Mouse (Mus musculus): ENCODE results near the gene Rps18.
"Not testable (repeated sequence)": the region's sequence is repeated elsewhere in the genome, so short reads cannot be mapped to it uniquely, and the experiment has no call there.

Rps18 gene

GRCm38 (mm10) chr17:33955555-33956214 lies at the start of gene Rps18, which contains the start of gene Vps52:
TSS of gene Rps18 (minus strand) at chr17:33956001.
TSS of gene Vps52 (plus strand) at chr17:33955812.
- peak; percentile 98 for DNase-seq (ENCODE audit: low read depth, low spot score)

- DNase-seq (ENCODE audit: low read depth, low spot score): no peak
Observed at GRCm38 (mm10) chr17:34003426-34003825, 47.6 kb upstream of the Rps18 start.

GRCm38 (mm10) chr17:34000796-34001195 lies 45.0 kb upstream of the Rps18 start:
- not testable (repeated sequence) for DNase-seq (ENCODE audit: low read depth, low spot score)

GRCm38 (mm10) chr17:34000150-34000537 lies 44.3 kb upstream of the Rps18 start, which contains the start of gene H2-K1:
TSS of gene H2-K1 (minus strand) at chr17:34000347.
- DNase-seq (ENCODE audit: low read depth, low spot score): peak; percentile 92

- no peak for DNase-seq (ENCODE audit: low read depth, low spot score)
Observed at GRCm38 (mm10) chr17:33999341-34000149, 43.7 kb upstream of the Rps18 start.

GRCm38 (mm10) chr17:33998697-33999096 lies 42.9 kb upstream of the Rps18 start:
- not testable (repeated sequence) for DNase-seq (ENCODE audit: low read depth, low spot score)

GRCm38 (mm10) chr17:33997025-33997424 lies 41.2 kb upstream of the Rps18 start:
- not testable (repeated sequence) for DNase-seq (ENCODE audit: low read depth, low spot score)

- no peak for DNase-seq (ENCODE audit: low read depth, low spot score)
Observed at GRCm38 (mm10) chr17:33995651-33996050, 39.9 kb upstream of the Rps18 start.

- DNase-seq (ENCODE audit: low read depth, low spot score): no peak
Observed at GRCm38 (mm10) chr17:33994959-33995358, 39.2 kb upstream of the Rps18 start.

GRCm38 (mm10) chr17:33991788-33992664 lies 36.2 kb upstream of the Rps18 start:
- DNase-seq (ENCODE audit: low read depth, low spot score): peak; percentile 93

- DNase-seq (ENCODE audit: low read depth, low spot score): not testable (repeated sequence)
Observed at GRCm38 (mm10) chr17:33982136-33982535, 26.3 kb upstream of the Rps18 start.

GRCm38 (mm10) chr17:33981192-33981909 lies 25.6 kb upstream of the Rps18 start:
- not testable (repeated sequence) for DNase-seq (ENCODE audit: low read depth, low spot score)

GRCm38 (mm10) chr17:33980181-33981035 lies 24.6 kb upstream of the Rps18 start:
- no peak for DNase-seq (ENCODE audit: low read depth, low spot score)

GRCm38 (mm10) chr17:33979512-33980050 lies 23.8 kb upstream of the Rps18 start:
- no peak for DNase-seq (ENCODE audit: low read depth, low spot score)

GRCm38 (mm10) chr17:33978631-33979031 lies 22.8 kb upstream of the Rps18 start:
- DNase-seq (ENCODE audit: low read depth, low spot score): no peak

- no peak for DNase-seq (ENCODE audit: low read depth, low spot score)
Observed at GRCm38 (mm10) chr17:33977861-33978557, 22.2 kb upstream of the Rps18 start.

- DNase-seq (ENCODE audit: low read depth, low spot score): no peak
Observed at GRCm38 (mm10) chr17:33973572-33973971, 17.8 kb upstream of the Rps18 start.

GRCm38 (mm10) chr17:33972691-33973090 lies 16.9 kb upstream of the Rps18 start:
- DNase-seq (ENCODE audit: low read depth, low spot score): peak; percentile 68

- DNase-seq (ENCODE audit: low read depth, low spot score): peak; percentile 24
Observed at GRCm38 (mm10) chr17:33969394-33969793, 13.6 kb upstream of the Rps18 start.

Measured in 3T3-L1 (cell line).